Mouse (Mus musculus): ENCODE measurements at regions not wholly inside any gene's neighbourhood (a gene's known extent, or its start where the extent isn't known, plus 50 kb on each side); places are given as distances from the start of the nearest gene placed in this dataset.

DNA sequence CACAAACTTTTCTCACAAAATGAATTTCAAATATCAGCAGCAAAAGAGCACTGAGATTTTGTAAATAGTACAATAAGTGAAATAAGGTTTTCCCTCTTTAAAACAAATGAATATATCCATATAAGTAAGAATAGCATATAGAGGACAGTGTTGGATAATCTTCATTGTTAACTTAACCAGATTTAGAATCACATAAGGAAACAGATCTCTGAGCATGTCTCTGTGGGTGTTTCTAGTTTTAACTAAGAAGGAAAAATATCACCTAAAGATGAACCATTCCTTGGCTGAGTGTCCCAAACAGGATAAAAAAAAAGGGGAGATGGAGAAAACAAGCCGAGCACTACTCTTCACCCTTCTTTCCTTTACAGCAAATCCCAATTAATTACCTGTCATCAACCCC lies 690.4 kb upstream of the Msl3l2 start:
- no peak for DNase-seq (ENCODE audit: low read depth, low spot score)

DNA sequence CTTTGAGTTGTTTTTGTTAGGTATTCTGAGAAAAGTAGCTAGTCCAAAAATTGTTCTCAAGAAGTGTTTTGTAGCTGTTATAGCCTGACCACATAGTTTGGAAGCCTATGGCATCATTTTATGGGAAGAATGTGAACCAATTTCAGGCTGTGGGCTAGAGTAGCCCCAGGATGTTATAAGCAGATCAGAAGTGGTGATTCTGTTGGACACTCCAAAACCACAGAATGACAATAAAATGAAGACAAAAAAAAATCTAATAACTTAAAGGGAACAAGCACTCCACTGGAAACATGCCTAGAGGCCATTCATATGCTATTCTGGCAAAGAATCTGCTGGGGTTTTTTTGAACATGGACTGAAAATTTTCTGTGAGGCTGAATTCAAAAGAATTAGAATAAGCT lies 689.9 kb upstream of the Msl3l2 start:
- DNase-seq (ENCODE audit: low read depth, low spot score) = peak; percentile 73

- no peak for DNase-seq (ENCODE audit: low read depth, low spot score)
Observed at GRCm38 (mm10) chr10:55422391-55422790, 684.3 kb upstream of the Msl3l2 start.

GRCm38 (mm10) chr10:55424943-55425342 lies 681.8 kb upstream of the Msl3l2 start:
- DNase-seq (ENCODE audit: low read depth, low spot score) = no peak

Measured in 3T3-L1 (cell line).